Mouse (Mus musculus) forebrain, postnatal 0 days (tissue): ENCODE results near the gene Acpp. TPM values are rescaled to one million over a fixed set of nuclear protein-coding genes. Genes with fewer than 3 reads are reported as not detected.

Experiments used
- ATAC-seq: fragments of 200-750 bp; cut with Nextera tagmentation; 2 replicates; pipeline ENCODE4 v1.8.0; 2017; ENCODE audit warnings: mild to moderate bottlenecking, moderate library complexity
- DNase-seq: peaks from one replicate; pipeline ENCODE4 v3.0.0-alpha.2; 2015
- H3K27ac ChIP-seq: fragments of 300-500 bp; sonication (generic); 2 replicates; pipeline ENCODE4 v1.5.1; 2014; ENCODE audit warnings: low read depth, mild to moderate bottlenecking, antibody characterized with exemption, low read length, moderate library complexity, mixed read lengths
- H3K27me3 ChIP-seq: fragments of 300-500 bp; sonication (generic); 2 replicates; pipeline ENCODE4 v1.6.1; 2014; ENCODE audit warnings: mild to moderate bottlenecking, low read length, mixed read lengths; ENCODE audit not compliant: insufficient read depth
- H3K36me3 ChIP-seq: fragments of 300-500 bp; sonication (generic); 2 replicates; pipeline ENCODE4 v1.6.1; 2014; ENCODE audit warnings: mild to moderate bottlenecking, moderate library complexity; ENCODE audit not compliant: insufficient read depth
- H3K4me1 ChIP-seq: fragments of 300-500 bp; sonication (generic); 2 replicates; pipeline ENCODE4 v1.6.1; 2014; ENCODE audit warnings: antibody characterized with exemption; ENCODE audit not compliant: insufficient read depth
- H3K4me2 ChIP-seq: fragments of 300-500 bp; sonication (generic); 2 replicates; pipeline ENCODE4 v1.6.1; 2014; ENCODE audit warnings: low read depth, mild to moderate bottlenecking, moderate library complexity
- H3K4me3 ChIP-seq: fragments of 300-500 bp; sonication (generic); 2 replicates; pipeline ENCODE4 v1.5.1; 2014; ENCODE audit warnings: low read depth, low read length, mixed read lengths
- H3K9ac ChIP-seq: fragments of 300-500 bp; sonication (generic); 2 replicates; pipeline ENCODE4 v1.6.1; 2014; ENCODE audit warnings: mild to moderate bottlenecking
- H3K9me3 ChIP-seq: fragments of 300-500 bp; sonication (generic); 2 replicates; pipeline ENCODE4 v1.6.1; 2016; ENCODE audit warnings: low read length
- CTCF ChIP-seq: sonication (generic); IDR thresholded peaks from 2 replicates; pipeline ENCODE4 v1.5.1; 2016; ENCODE audit warnings: antibody characterized with exemption, control low read depth, low read depth
- WGBS: fragments of 180-500 bp; shearing (Covaris S2); extraction: QIAGEN DNeasy Blood & Tissue Kit; methylation state at CpG from one replicate; pipeline ENCODE4 v1.1.7; 2014; 5-methylcytosine and 5-hydroxymethylcytosine counted together
- polyA plus RNA-seq: library from polyadenylated mRNA; unstranded; fragments of >200 nt; fragmentation: Nextera tagmentation; extraction: Ambion mirVana; gene quantifications from 2 replicates; pipeline ENCODE4 v1.2.1, GENCODE M21; 2015
- total RNA-seq: library from RNA; depleted of rRNA; stranded (reverse); fragments of >200 nt; gene quantifications from 2 replicates; pipeline ENCODE4 v1.2.3, GENCODE M21; 2014

Gene Acpp
- total and polyA plus RNA-seq, 2 experiments from 2014 or later: 0.42 to 0.62 TPM

DNA sequence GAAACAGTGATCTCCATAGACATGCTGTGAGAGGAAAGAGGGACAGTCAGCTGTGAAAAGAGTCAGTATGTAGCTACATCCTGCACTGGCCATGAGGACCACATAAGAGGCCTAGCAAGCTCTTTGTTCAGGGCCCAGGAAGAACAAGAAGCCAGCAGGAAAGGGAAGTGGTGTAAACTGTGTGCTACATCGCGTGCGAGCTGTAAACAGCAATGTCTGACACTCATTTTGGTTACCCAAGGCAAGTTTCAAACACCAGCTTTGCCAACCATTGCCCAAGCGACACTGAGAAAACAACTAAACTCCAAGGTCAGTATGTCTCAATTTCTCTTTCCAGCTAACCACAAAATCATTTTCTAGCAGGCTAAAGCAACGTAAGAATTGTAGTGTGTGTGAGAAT, 6.2 kb downstream of the Acpp start:
- ATAC-seq (no peak), DNase-seq (no peak)
- no peaks in the 10 kb centered on the region for H3K4me1 ChIP-seq
- no peak overlapping the region for H3K4me3 ChIP-seq
- TF ChIP-seq CTCF: no peak
- H3K27ac ChIP-seq: no peak overlapping the region
- H3K4me2 ChIP-seq: no peak overlapping the region
- no peaks in the 10 kb centered on the region for H3K9me3 ChIP-seq
- 92% methylated on average over 5 of the region's 5 CpGs for WGBS
- H3K36me3 ChIP-seq: no peaks in the 10 kb centered on the region
- no peak overlapping the region for H3K9ac ChIP-seq
- H3K27me3 ChIP-seq: no peaks in the 10 kb centered on the region

DNA sequence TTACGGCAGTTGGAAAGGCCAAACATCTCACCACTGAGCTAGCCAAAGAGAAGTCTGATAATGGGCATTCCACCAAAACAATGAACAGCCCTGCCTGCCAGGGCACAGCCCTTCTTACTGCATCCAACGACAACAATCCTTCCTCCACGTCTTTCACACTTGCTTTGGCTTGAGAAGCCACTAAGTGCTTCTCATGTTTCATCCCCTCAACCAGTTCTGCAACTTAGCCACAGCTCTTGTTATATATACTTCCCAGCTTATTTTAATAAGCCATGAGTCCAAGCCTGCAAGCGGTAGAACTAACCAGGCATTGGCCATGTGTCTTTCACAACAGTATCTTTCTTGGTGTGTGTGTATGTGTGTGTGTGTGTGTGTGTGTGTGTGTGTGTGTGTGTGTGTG, 8.9 kb downstream of the Acpp start:
- DNase-seq (no peak), ATAC-seq (no peak)
- WGBS: 65% methylated on average over 4 of the region's 4 CpGs

DNA sequence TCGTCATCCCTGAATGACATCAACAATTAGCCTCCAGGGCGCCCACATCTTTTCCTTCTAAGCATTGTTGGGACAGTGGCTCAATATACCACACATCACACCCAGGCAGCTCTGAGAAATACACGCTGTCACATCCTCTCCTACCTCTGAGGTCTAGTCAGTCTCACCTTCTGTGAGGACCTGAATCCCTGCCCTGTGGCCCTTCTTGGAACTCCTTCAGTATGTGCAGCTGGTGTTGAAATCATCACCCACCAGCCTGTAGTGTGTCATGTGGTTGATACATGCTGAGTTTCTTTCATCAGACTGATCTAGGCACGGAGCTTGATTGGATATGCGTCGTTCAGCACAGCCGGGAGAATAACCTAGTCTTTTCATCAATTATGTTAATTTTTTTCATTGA, 16.0 kb downstream of the Acpp start:
- ATAC-seq (peak; percentile 29; the same call in 1 of the 2 replicates), DNase-seq (no peak)
- Histone ChIP-seq H3K4me1 (no peaks in the 10 kb centered on the region), H3K9ac (no peak overlapping the region), H3K4me2 (no peak overlapping the region), H3K27ac (no peak overlapping the region), H3K36me3 (no peaks in the 10 kb centered on the region), H3K4me3 (no peak overlapping the region), H3K9me3 (no peaks in the 10 kb centered on the region), H3K27me3 (no peaks in the 10 kb centered on the region; the same call in 1 of the 2 replicates)
- 61% methylated on average over 7 of the region's 7 CpGs for WGBS
- no peak for TF ChIP-seq CTCF

More for the DNA sequence above, 8.9 kb downstream of the Acpp start:
- H3K4me1 ChIP-seq: no peaks in the 10 kb centered on the region
- no peak for TF ChIP-seq CTCF
- H3K9ac ChIP-seq: no peak overlapping the region
- no peak overlapping the region for H3K27ac ChIP-seq
- no peak overlapping the region for H3K4me3 ChIP-seq
- no peaks in the 10 kb centered on the region for H3K27me3 ChIP-seq
- H3K36me3 ChIP-seq: no peaks in the 10 kb centered on the region
- H3K4me2 ChIP-seq: no peak overlapping the region
- H3K9me3 ChIP-seq: no peaks in the 10 kb centered on the region

DNA sequence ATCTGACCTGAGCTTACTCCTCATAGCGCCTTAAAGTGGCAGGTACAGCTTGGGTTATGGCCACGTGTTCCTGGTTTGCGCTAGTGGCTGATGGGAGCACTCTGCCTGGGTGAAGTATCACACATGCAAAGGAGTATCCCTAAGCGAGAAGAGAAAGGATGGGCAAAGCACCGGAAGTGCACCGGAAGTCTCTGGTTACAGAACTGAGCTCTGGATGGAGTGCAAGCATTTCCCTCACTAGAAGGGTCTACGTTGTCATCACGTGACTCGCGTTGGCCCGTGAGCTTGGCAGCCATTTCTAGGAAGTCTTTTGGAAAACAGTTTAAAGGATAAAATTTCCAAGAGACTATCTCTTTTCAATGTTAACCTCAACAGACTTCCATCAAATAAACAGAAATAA, 21.2 kb downstream of the Acpp start:
- no peak for TF ChIP-seq CTCF
- DNase-seq (no peak), ATAC-seq (no peak)
- H3K9ac ChIP-seq: no peak overlapping the region
- H3K36me3 ChIP-seq: no peaks in the 10 kb centered on the region
- 88% methylated on average over 11 of the region's 11 CpGs for WGBS
- no peaks in the 10 kb centered on the region for H3K9me3 ChIP-seq
- no peaks in the 10 kb centered on the region; the same call in 1 of the 2 replicates for H3K27me3 ChIP-seq
- H3K4me1 ChIP-seq: no peaks in the 10 kb centered on the region
- no peak overlapping the region for H3K27ac ChIP-seq
- no peak overlapping the region for H3K4me2 ChIP-seq
- H3K4me3 ChIP-seq: no peak overlapping the region

DNA sequence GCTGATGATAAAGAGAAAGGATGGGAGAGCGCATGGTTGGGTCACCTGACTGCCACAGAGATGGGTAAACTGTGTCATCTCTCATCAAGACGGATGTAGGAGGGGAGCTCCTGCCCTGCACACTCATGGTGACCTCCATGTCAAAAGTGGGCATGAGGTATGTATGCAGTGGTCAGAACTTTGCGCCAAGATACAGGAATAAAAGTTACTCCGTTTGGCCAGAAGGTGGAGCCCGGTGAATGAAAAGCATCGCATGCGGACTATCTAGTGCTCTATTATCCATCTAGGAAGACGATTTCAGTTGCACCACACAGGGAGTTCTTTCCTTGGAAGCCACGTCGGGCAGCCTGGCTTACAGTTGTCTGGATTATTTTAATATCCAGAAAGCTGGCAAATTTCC, 22.0 kb downstream of the Acpp start:
- H3K27ac ChIP-seq: no peak overlapping the region
- H3K4me1 ChIP-seq: no peaks in the 10 kb centered on the region
- peak; percentile 83 for TF ChIP-seq CTCF
- no peak overlapping the region for H3K9ac ChIP-seq
- peak; percentile 73 for DNase-seq
- H3K36me3 ChIP-seq: no peaks in the 10 kb centered on the region
- no peak overlapping the region for H3K4me3 ChIP-seq
- H3K9me3 ChIP-seq: no peaks in the 10 kb centered on the region
- ATAC-seq: peak; percentile 38
- no peaks in the 10 kb centered on the region; the same call in 1 of the 2 replicates for H3K27me3 ChIP-seq
- 9% methylated on average over 10 of the region's 10 CpGs for WGBS
- no peak overlapping the region for H3K4me2 ChIP-seq

DNA sequence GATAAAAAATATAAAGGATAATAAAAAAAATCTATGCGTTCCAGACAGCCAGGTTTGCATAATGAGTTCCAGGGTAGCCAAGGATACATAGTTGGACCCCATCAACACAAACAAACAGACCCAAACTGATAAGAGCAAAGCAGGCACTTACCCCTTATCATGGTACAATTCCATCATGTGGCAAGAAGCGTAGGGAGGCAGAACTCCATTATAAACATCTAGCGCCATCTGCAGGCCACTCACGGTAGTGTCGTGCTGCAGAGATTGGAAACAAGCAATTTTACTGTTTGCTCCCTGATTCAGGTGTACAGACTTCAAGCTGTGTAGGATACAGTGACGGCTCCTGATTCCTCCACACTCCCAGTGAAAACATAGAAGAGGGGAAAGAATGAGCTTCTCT, 30.8 kb downstream of the Acpp start:
- ATAC-seq (0 out of 2 replicates have a peak, but pooled peaks have one; percentile 23), DNase-seq (peak; percentile 79)
- Histone ChIP-seq H3K4me2 (no peak overlapping the region), H3K9me3 (no peaks in the 10 kb centered on the region), H3K9ac (no peak overlapping the region), H3K4me3 (no peak overlapping the region), H3K27ac (no peak overlapping the region), H3K4me1 (no peaks in the 10 kb centered on the region), H3K27me3 (no peaks in the 10 kb centered on the region), H3K36me3 (no peaks in the 10 kb centered on the region)
- WGBS: 13% methylated on average over 6 of the region's 6 CpGs
- peak; percentile 89 for TF ChIP-seq CTCF

DNA sequence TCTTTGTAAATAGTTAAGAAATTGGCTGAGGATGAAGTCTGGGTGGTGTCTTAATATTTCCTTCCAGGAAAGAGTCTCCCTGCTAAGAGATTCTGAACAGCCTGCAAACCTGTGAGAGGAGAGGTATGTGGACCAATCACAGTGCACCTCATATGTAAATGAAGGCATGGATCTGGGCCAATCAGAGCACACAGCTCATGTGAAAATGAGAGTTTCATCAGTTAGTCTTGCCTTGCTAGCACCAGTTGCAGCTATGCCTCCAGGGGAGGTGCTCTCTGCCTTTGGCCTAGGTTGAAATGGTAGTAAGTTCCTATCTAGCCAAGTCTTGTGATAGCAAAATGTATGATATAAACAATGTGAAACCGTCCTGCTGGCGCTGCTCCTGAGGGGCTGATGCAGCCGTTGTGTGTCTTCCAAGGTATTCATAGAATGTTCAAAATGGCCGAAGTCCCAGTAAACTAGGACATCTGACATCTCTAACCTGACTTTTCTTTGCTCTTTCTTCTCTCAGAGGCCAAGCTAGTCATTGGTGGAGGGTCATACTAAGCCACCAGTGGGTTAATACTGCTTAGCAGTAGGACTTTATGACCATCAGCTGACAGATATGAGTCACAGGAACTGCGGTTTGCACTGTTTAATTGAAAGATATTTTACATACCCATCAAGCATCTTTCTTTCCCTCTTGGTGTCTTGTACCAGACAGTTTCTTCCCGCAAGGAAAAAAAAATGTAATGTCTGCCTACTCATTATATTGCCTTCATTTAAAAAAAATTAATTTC, 32.0 kb downstream of the Acpp start:
- DNase-seq (no peak), ATAC-seq (no peak)
- H3K9me3 ChIP-seq: no peaks in the 10 kb centered on the region
- H3K27me3 ChIP-seq: no peaks in the 10 kb centered on the region
- 94% methylated on average over 6 of the region's 6 CpGs for WGBS
- H3K27ac ChIP-seq: no peak overlapping the region
- no peaks in the 10 kb centered on the region for H3K36me3 ChIP-seq
- TF ChIP-seq CTCF: no peak
- H3K9ac ChIP-seq: no peak overlapping the region
- H3K4me1 ChIP-seq: no peaks in the 10 kb centered on the region
- no peak overlapping the region for H3K4me2 ChIP-seq
- H3K4me3 ChIP-seq: no peak overlapping the region
